Mouse (Mus musculus): ENCODE data around the gene Mars. TPM values are rescaled to one million over a fixed set of nuclear protein-coding genes. Genes with fewer than 3 reads are reported as not detected.
"Not testable (repeated sequence)": the region's sequence is repeated elsewhere in the genome, so short reads cannot be mapped to it uniquely, and the experiment has no call there.

Mars gene
- polyA plus RNA-seq, 1 experiment, result 105 TPM

DNA sequence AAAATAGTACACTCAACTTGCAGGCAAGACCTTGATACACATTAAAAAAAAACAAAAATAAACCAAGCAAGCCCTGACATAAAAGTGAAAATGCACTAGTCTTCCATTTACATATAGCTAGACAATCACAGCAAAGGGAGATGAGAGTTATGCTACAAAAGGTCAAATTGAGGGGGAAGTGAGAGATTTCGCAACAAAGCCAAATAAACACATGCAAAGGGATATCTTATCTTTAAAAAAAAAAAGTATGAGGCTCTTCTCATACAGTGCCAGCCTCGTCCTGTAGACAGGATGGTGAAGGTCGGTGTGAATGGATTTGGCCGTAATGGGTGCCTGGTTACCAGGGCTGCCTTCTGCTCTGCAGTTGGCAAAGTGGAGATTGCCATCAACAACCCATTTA is 1.3 kb upstream of the Mars start:
- Histone ChIP-seq H3K4me3 (ENCODE audit: insufficient read depth, low read length) (no peak overlapping the region), H3K4me1 (ENCODE audit: control insufficient read depth, insufficient read depth, low read length) (no peaks in the 10 kb centered on the region), H3K27ac (ENCODE audit: insufficient read depth, low read length) (no peak overlapping the region)
- no peak for TF ChIP-seq CTCF (IDR thresholded peaks at IDR 0.05; ENCODE audit: borderline replicate concordance, insufficient read depth, low read length)
- no peak for TF ChIP-seq POLR2A (IDR thresholded peaks at IDR 0.05; ENCODE audit: low read depth, low read length)

DNA sequence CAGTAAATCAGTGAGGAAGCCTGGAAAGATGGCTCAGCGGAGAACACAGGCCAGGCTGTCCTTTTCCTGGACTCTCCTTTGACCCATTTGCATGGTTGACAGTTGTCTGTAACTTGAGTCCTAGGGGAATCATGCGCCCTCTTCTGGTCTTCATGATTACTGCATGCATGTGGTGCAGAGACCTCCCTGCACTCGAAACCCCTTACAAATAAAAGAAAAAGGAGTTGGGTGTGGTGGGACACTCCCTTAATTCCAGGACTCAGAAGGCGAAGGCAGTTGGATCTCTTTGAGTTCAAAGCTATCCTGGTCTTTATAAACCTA is 730 bp upstream of the Mars start:
- H3K27ac ChIP-seq (ENCODE audit: insufficient read depth, low read length), result peak overlapping the region; percentile 74
- no peaks in the 10 kb centered on the region for H3K4me1 ChIP-seq (ENCODE audit: control insufficient read depth, insufficient read depth, low read length)
- peak overlapping the region; percentile 75 for H3K4me3 ChIP-seq (ENCODE audit: insufficient read depth, low read length)
- TF ChIP-seq CTCF (IDR thresholded peaks at IDR 0.05; ENCODE audit: borderline replicate concordance, insufficient read depth, low read length), result peak; percentile 22; the same call in 1 of the 2 replicates
- TF ChIP-seq POLR2A (IDR thresholded peaks at IDR 0.05; ENCODE audit: low read depth, low read length), result peak; percentile 55; the same call in 1 of the 2 replicates

DNA sequence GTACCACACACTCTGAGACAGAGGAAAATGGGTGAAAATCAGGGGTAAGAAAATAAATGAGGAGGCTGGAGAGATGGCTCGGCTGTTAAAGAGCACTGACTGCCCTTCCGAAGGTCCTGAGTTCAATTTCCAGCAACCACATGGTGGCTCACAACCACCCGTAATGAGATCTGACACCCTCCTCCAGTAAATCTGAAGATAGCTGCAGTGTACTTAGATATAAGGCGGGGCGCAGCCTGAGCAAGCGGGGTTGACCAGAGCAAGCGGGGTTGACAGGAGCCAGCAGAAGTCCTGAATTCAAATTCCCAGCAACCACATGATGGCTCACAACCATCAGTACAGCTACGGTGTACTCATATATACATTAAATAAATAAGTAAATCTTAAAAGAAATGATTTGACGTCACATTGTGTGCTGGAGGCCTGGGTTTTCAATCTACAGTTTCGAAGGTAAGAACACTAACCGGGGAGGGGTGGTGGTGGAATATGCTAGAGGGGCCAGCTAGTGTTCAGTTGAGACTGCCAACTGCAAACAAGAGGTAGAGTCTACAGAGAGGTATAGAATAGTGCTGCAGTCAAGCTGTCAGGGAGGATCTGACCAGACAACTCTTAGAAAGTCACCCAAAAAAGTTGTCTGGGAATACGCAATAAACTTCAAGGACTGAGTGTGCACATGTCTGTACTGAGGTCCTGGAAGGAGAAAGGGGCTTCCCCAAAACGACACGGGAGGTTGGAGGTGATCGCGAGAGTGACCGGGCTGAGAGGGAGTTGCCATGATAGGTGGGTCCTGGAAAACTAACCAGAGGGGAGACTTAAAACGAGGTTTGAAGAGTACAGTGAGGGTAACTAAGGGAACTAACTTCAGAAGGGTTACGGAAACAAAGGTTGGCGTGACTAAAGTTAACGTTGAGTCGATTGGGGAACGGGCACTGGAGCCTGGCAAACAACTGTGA is 787 bp downstream of the Mars start:
- peak overlapping the region; percentile 90 for H3K27ac ChIP-seq (ENCODE audit: insufficient read depth, low read length)
- TF ChIP-seq CTCF (IDR thresholded peaks at IDR 0.05; ENCODE audit: borderline replicate concordance, insufficient read depth, low read length) (no peak), POLR2A (IDR thresholded peaks at IDR 0.05; ENCODE audit: low read depth, low read length) (peak; percentile 39; the same call in 1 of the 2 replicates)
- no peaks in the 10 kb centered on the region for H3K4me1 ChIP-seq (ENCODE audit: control insufficient read depth, insufficient read depth, low read length)
- peak overlapping the region; percentile 88 for H3K4me3 ChIP-seq (ENCODE audit: insufficient read depth, low read length)

DNA sequence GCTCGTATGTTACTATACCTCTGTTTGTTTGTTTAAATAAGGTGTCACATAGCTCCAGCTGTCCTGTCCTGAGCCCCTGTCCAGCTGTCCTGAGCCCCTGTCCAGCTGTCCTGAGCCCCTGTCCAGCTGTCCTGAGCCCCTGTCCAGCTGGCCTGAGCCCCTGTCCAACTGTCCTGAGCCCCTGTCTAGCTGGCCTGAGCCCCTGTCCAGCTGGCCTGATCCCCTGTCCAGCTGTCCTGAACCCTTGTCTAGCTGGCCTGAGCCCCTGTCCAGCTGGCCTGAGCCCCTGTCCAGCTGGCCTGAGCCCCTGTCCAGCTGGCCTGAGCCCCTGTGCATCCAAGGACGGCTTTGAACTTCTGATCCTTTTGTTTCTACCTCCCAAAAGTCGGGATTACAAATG is 2.4 kb downstream of the Mars start:
- not testable (repeated sequence) for H3K27ac ChIP-seq (ENCODE audit: insufficient read depth, low read length); H3K4me3 ChIP-seq (ENCODE audit: insufficient read depth, low read length); H3K4me1 ChIP-seq (ENCODE audit: control insufficient read depth, insufficient read depth, low read length)

DNA sequence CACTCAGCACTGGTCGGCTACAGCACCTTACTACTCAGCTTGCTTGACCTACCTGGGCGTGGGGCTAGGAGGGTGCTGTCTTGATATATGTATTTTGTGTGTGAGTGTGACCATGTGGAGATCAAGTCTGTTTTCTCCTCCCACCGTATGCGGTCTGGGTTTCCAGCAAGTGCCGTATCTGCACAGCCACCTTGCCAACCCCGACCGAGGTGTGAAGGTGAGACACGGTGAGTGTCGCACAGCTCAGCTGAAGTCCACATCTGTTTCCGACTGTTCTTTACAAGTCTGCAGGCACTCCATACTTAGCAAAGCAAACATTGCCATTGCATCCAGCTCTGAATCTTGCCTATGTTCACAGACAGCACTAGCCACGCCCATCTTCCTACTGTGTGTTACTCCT is 8.4 kb downstream of the Mars start:
- TF ChIP-seq POLR2A (IDR thresholded peaks at IDR 0.05; ENCODE audit: low read depth, low read length), result no peak
- no peak for TF ChIP-seq CTCF (IDR thresholded peaks at IDR 0.05; ENCODE audit: borderline replicate concordance, insufficient read depth, low read length)
- Histone ChIP-seq H3K4me1 (ENCODE audit: control insufficient read depth, insufficient read depth, low read length) (no peaks in the 10 kb centered on the region), H3K27ac (ENCODE audit: insufficient read depth, low read length) (no peak overlapping the region), H3K4me3 (ENCODE audit: insufficient read depth, low read length) (no peak overlapping the region)

DNA sequence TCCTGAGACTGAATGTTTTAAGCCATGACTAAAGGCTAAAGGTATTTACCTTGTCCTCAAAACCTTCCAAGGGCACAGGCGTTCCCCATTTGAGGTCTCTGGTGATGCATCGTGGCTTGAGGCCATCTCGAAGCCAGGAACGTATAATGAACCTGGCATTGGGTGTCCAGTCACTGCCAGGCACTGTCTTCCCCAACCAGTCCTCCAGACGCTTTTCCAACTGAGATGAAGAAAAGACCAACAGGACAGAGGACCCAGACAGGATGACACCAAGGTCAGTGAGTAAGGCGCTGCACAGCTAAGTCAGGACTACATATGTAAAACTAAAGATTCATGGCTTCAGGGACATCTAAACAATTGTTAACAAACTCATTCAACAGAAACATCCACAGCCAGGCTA is 11.2 kb downstream of the Mars start:
- TF ChIP-seq POLR2A (IDR thresholded peaks at IDR 0.05; ENCODE audit: low read depth, low read length) (no peak), CTCF (IDR thresholded peaks at IDR 0.05; ENCODE audit: borderline replicate concordance, insufficient read depth, low read length) (no peak)
- no peak overlapping the region for H3K4me3 ChIP-seq (ENCODE audit: insufficient read depth, low read length)
- H3K27ac ChIP-seq (ENCODE audit: insufficient read depth, low read length), result no peak overlapping the region
- H3K4me1 ChIP-seq (ENCODE audit: control insufficient read depth, insufficient read depth, low read length), result no peaks in the 10 kb centered on the region

DNA sequence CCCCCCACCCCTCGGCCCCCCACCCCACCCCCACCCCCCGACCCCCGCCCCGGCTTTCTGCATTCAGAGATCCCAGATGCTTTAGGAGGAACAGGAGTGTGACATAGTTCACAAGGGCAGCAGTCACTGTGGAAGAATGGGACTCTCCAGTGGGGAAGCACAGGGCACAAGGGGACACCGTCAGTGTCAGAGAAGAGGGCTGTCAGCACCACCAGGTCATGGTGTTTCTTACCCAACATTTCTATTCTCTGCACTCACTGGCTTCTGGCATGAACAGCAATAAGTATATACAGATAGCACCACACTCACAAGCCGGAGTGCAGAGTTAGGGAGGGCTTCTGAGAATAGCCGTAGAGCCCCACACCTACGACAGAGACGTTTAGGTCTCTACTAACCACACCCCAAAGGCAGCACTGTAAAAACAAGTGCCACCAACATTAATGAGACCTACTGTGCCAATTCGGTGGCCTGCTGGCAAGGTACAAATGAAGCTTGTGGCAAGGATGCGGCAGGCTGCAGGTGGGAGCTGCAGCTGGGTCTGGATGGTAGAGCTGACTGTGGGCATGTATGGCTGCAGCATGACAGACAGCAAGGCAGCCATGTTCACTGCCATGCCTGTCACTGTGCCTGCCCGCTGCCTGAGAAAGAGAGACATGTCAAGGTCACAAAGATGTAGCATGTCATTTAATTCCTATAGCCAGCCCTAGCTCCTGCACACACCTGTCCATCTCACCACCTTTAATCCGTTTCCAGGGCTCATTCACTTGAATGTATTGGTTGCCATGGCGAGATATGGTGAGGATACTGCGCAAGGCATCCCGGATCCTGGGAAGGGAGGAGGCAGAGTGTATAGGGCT is 14.3 kb downstream of the Mars start:
- peaks cover 3% of the 10 kb centered on the region; the same call in 1 of the 2 replicates for H3K4me1 ChIP-seq (ENCODE audit: control insufficient read depth, insufficient read depth, low read length)
- H3K27ac ChIP-seq (ENCODE audit: insufficient read depth, low read length), result no peak overlapping the region
- H3K4me3 ChIP-seq (ENCODE audit: insufficient read depth, low read length), result no peak overlapping the region
- TF ChIP-seq POLR2A (IDR thresholded peaks at IDR 0.05; ENCODE audit: low read depth, low read length) (peak; percentile 61), CTCF (IDR thresholded peaks at IDR 0.05; ENCODE audit: borderline replicate concordance, insufficient read depth, low read length) (no peak)

DNA sequence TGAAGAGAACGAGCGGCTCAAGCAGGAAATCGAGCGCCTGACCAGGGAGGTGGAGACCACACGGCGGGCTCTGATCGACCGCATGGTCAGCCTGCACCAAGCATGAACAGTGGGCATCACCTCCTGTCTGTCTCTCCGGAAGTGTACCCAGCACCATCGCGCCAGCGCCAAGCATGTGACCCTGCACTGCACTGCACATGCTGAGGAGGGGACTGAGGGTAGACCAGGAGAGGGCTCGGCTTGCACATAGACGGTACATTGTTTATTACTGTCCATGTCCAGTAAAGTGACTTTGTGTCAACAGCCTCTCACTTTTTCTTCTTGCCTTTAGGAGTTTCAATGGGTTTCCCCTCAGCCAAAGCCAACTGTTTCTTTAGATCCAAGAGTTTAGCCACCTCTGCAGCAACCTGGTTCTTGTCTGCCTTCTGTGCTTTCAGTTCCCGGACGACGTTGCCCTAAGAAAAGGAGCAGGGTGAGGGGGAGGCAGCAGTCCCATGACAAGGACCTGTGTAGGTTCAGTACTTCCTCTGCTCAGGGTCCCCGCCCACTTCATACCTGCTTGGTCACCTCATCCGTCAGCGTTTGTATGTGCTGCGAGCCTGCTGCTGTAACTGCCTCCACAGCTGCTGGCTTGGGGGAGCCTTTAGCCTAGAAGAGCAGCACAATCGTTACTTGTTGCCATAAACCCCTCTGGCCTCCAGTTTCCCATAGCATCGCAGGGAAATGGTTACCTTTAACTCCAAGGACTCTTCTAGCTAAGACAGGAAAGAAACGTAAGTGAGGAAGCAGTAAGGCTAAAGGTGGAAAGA is 15.4 kb downstream of the Mars start:
- Histone ChIP-seq H3K27ac (ENCODE audit: insufficient read depth, low read length) (no peak overlapping the region), H3K4me1 (ENCODE audit: control insufficient read depth, insufficient read depth, low read length) (peaks cover 3% of the 10 kb centered on the region; the same call in 1 of the 2 replicates), H3K4me3 (ENCODE audit: insufficient read depth, low read length) (no peak overlapping the region)
- no peak for TF ChIP-seq CTCF (IDR thresholded peaks at IDR 0.05; ENCODE audit: borderline replicate concordance, insufficient read depth, low read length)
- TF ChIP-seq POLR2A (IDR thresholded peaks at IDR 0.05; ENCODE audit: low read depth, low read length), result peak; percentile 35

DNA sequence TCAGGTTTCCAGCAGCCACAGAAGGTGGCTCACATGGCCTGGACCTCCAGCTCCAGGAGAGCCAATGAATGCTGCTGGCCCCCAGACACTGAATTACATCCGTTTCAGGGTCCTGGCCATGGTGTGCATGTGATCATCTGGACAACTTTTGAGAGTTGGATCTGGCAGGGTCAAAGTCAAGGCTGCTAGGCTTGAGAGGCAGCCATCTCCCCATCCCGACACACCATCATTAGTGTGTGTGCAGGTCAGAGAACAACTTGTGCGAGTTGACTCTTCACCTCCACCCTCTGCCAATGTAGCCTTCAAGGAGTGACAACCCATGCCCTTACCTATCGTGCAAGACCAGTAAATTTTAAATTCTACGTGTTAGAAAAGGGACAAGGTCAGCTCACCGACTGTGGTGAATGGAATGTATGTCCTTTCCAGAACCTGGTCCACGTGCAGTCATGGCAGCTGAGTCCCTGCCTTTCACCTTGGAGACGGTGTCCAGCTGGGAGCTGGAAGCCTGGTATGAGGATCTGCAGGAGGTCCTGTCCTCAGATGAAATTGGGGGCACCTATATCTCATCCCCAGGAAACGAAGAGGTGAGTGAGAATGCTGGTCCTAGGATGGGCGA is 16.6 kb downstream of the Mars start:
- Histone ChIP-seq H3K4me3 (ENCODE audit: insufficient read depth, low read length) (no peak overlapping the region), H3K27ac (ENCODE audit: insufficient read depth, low read length) (no peak overlapping the region), H3K4me1 (ENCODE audit: control insufficient read depth, insufficient read depth, low read length) (peaks cover 3% of the 10 kb centered on the region; the same call in 1 of the 2 replicates)
- TF ChIP-seq POLR2A (IDR thresholded peaks at IDR 0.05; ENCODE audit: low read depth, low read length) (peak; percentile 62), CTCF (IDR thresholded peaks at IDR 0.05; ENCODE audit: borderline replicate concordance, insufficient read depth, low read length) (no peak)
